Mouse (Mus musculus) cerebellum, adult 2 months (tissue): ENCODE results near the gene Stoml2. TPM values are rescaled to one million over a fixed set of nuclear protein-coding genes. Genes with fewer than 3 reads are reported as not detected.

Source experiments
- DNase-seq, 2 experiments: peaks; one replicate each; pipeline ENCODE4 v3.0.0; 2021
- H3K27ac ChIP-seq: fragments of 200-500 bp; 2 replicates; pipeline ENCODE4 v1.5.1; 2012; ENCODE audit warnings: low read length, control low read depth, inconsistent platforms; ENCODE audit not compliant: insufficient read depth
- H3K27me3 ChIP-seq: fragments of 200-500 bp; 2 replicates; pipeline ENCODE4 v1.6.1; 2012; ENCODE audit warnings: inconsistent platforms, mild to moderate bottlenecking, low read length, moderate library complexity; ENCODE audit not compliant: control insufficient read depth, insufficient read depth
- H3K4me1 ChIP-seq: fragments of 200-500 bp; 2 replicates; pipeline ENCODE4 v1.6.1; 2011; ENCODE audit warnings: low read length; ENCODE audit not compliant: control insufficient read depth, insufficient read depth
- H3K4me3 ChIP-seq: fragments of 200-500 bp; replicated peaks from 2 replicates; pipeline ENCODE3; 2011; ENCODE audit warnings: mild to moderate bottlenecking, low read depth, low read length, control low read depth; ENCODE audit not compliant: insufficient read depth
- CTCF ChIP-seq: fragments of 200-500 bp; IDR thresholded peaks from 2 replicates; pipeline ENCODE4 v1.5.1; 2011; ENCODE audit warnings: low read depth, mild to moderate bottlenecking, control low read depth, low read length, moderate library complexity, borderline replicate concordance; ENCODE audit not compliant: insufficient read depth
- POLR2A ChIP-seq: fragments of 200-500 bp; IDR thresholded peaks from 2 replicates; pipeline ENCODE4 v1.6.1; 2011; ENCODE audit warnings: low read length, control low read depth, borderline replicate concordance; ENCODE audit not compliant: insufficient read depth
- WGBS: fragments of 180-500 bp; shearing (Covaris S2); methylation state at CpG from one replicate; pipeline ENCODE4 v1.1.7; 2018; 5-methylcytosine and 5-hydroxymethylcytosine counted together
- polyA plus RNA-seq: library from polyadenylated mRNA; depleted of rRNA; stranded (reverse); fragments of >200 nt; gene quantifications from 2 replicates; pipeline ENCODE4 v1.2.3, GENCODE M21; 2012

The Stoml2 gene
- polyA plus RNA-seq, 1 experiment: 138 TPM

DNA sequence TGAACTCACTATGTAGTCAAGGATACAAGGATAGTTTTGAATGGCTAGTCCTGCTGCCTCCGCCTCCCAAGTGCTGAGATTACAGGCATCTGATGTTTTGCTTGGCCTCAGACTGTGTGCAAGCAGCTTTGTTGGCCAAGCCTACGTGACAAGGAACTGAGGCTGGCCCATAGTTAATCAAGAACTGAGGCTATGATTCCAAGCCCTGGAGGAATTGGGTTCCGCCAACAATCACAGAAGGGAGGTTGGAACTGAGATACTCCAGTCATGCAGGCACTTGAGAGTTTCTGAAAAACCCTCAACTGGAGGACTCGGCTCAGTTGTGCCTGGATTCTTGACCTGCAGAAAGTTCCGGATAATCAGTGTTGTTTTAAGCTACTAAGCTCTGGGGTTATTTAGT, 26.1 kb upstream of the Stoml2 start:
- Histone ChIP-seq H3K4me3 (no peak overlapping the region), H3K4me1 (no peaks in the 10 kb centered on the region), H3K27ac (no peak overlapping the region), H3K27me3 (no peaks in the 10 kb centered on the region)
- 90% methylated on average over 5 of the region's 5 CpGs for WGBS
- no peak for DNase-seq
- TF ChIP-seq POLR2A (no peak), CTCF (no peak)

GRCm38 (mm10) chr4:43052627-43053026, 21.1 kb upstream of the Stoml2 start:
- no peaks in the 10 kb centered on the region for H3K27me3 ChIP-seq
- WGBS: 6% methylated on average over 4 of the region's 4 CpGs
- H3K27ac ChIP-seq: no peak overlapping the region
- TF ChIP-seq CTCF (peak; percentile 53; the same call in 1 of the 2 replicates), POLR2A (no peak)
- H3K4me1 ChIP-seq: no peaks in the 10 kb centered on the region
- peak; percentile 64 to 76 for DNase-seq
- no peak overlapping the region for H3K4me3 ChIP-seq

GRCm38 (mm10) chr4:43047231-43047630, 15.7 kb upstream of the Stoml2 start:
- TF ChIP-seq POLR2A (no peak), CTCF (peak; percentile 67; the same call in 1 of the 2 replicates)
- DNase-seq: peak; percentile 70 to 80
- no peak overlapping the region for H3K4me3 ChIP-seq
- peaks cover 2% of the 10 kb centered on the region; the same call in 1 of the 2 replicates for H3K4me1 ChIP-seq
- H3K27me3 ChIP-seq: no peaks in the 10 kb centered on the region
- 7% methylated on average over 5 of the region's 5 CpGs for WGBS
- H3K27ac ChIP-seq: no peak overlapping the region

GRCm38 (mm10) chr4:43046607-43047006, 15.1 kb upstream of the Stoml2 start:
- H3K27me3 ChIP-seq: no peaks in the 10 kb centered on the region
- peaks cover 2% of the 10 kb centered on the region; the same call in 1 of the 2 replicates for H3K4me1 ChIP-seq
- H3K4me3 ChIP-seq: no peak overlapping the region
- WGBS: 47% methylated on average over 5 of the region's 5 CpGs
- TF ChIP-seq POLR2A: no peak
- TF ChIP-seq CTCF: no peak
- no peak overlapping the region for H3K27ac ChIP-seq
- no peak for DNase-seq

DNA sequence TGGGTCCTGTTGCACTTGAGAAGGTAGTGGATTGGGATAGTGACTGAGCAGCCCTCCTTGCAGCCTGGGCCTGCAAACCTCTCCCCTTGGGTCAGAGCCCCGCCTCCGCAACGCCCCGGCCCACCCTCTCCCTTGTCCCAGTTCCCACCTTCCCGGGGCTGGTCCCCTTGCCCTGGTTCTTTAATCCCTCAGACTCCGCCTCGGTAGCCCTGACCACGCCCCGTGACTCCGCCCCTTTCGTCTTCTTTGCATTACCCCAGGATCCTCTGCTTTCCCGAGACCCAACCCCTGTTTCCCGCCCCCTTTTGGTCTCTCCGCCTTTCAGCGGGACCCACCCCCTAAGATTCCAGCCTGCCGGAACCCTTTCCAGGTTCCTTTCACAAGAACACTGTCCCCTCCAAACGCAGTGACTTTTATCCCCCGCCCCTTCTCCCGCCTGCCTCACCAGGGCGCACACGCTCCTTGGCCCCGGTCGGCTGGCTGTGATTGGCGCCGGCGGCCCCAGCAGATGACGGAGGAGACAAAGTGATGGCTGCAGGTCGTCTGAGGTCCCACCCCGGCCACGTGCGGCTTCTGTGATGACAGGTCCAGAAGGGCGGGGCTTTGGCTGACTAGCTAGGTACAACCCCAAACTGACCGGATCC, 14.3 kb upstream of the Stoml2 start, which contains the start of gene Fam214b:
Fam214b (minus strand) TSS at position 562 of the 644 bp plus-strand sequence.
- no peaks in the 10 kb centered on the region for H3K27me3 ChIP-seq
- H3K4me3 ChIP-seq: peak within 1 kb of the TSS; percentile 62
- no peak within 1 kb of the TSS for H3K27ac ChIP-seq
- H3K4me1 ChIP-seq: peaks cover 2% of the 10 kb centered on the region; the same call in 1 of the 2 replicates
- no peak for TF ChIP-seq CTCF
- no peak for TF ChIP-seq POLR2A
- peak; percentile 92 to 93 for DNase-seq
- under 1% methylated on average over 33 of the region's 33 CpGs for WGBS

GRCm38 (mm10) chr4:43045285-43045658, 13.8 kb upstream of the Stoml2 start:
- WGBS: 1% methylated on average over 13 of the region's 13 CpGs
- DNase-seq: peak in 1 of 2 experiments; percentile 51
- Histone ChIP-seq H3K4me1 (peaks cover 2% of the 10 kb centered on the region; the same call in 1 of the 2 replicates), H3K27me3 (no peaks in the 10 kb centered on the region), H3K4me3 (peak overlapping the region; percentile 62), H3K27ac (no peak overlapping the region)
- no peak for TF ChIP-seq CTCF
- no peak for TF ChIP-seq POLR2A

GRCm38 (mm10) chr4:43044673-43045072, 13.2 kb upstream of the Stoml2 start:
- TF ChIP-seq CTCF (no peak), POLR2A (no peak)
- Histone ChIP-seq H3K4me3 (peak overlapping the region; percentile 5), H3K27ac (no peak overlapping the region; the same call in 1 of the 2 replicates), H3K4me1 (peaks cover 2% of the 10 kb centered on the region; the same call in 1 of the 2 replicates), H3K27me3 (no peaks in the 10 kb centered on the region)
- WGBS: 10% methylated on average over 4 of the region's 4 CpGs
- peak in 1 of 2 experiments; percentile 20 for DNase-seq

DNA sequence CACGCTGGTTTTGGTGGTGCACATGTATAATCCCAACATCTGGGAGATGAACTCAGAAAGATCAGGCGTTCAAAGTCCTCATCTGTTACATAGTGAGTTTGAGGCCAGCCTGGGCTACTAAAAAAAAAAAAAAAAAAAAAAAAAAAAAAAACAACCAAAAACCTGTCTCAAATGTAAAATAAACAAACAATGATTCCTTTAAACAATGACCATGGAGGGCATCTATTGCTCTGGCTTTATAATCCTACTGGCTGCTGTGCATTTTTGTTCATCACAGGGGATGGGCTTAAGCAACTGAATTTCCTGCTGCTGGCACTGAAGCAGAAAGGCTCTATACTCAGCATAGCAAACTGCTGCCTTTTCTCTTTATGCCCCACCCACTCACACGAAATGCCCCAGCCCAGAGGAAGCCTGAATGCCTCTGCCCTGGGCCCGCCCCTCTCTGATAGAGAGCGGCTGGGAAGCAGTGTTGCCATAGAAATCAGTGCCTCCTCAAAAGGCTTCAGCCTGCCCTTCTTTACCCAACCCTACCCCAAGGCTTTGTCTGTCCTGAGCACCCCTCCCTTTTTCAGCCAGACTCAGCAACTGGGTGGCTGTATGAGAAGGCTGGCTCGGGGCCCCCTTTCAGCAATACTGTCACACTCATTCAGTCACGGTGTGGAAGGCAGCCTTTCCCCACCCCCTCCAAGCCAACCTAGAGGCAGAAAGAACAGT, 12.3 kb upstream of the Stoml2 start:
- H3K27ac ChIP-seq: no peak overlapping the region
- DNase-seq: peak in 1 of 2 experiments; percentile 22
- H3K27me3 ChIP-seq: no peaks in the 10 kb centered on the region
- WGBS: 39% methylated on average over 7 of the region's 7 CpGs
- H3K4me3 ChIP-seq: no peak overlapping the region
- no peak for TF ChIP-seq POLR2A
- peaks cover 7% of the 10 kb centered on the region for H3K4me1 ChIP-seq
